9 mouse cellular contexts compared by ENCODE assay signal in the genomic region with DNA sequence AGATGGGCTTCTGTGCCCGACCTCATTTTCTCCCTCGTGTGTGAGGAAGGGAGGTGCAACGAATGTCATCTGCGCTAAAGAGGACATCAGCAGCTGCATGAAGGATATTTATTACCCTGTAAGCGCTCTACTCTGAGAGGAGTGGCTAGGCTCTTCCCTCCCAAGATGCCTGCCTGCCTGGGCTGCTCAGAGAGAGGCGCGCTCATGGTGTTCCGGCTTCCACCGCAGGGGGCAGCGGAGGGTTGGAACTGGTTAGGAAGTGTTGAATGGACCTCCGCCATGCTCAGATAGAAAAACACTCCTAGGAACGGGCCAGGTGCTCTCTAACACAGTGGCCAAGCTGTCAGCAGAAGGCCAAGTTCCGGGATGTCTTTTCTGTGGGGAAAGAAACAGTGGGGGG. TPM values are rescaled to one million over a fixed set of nuclear protein-coding genes. Genes with fewer than 3 reads are reported as not detected.
DNase-seq lines count a peak whose midpoint lies in the region; ATAC-seq and TF ChIP-seq lines count a peak whose summit lies in the region.
"Had no signal": no experiment of that assay in that cellular context is flagged by ENCODE, and none has a peak within 500 bp of the region (broad histone marks: within the 10 kb centered on the region; RNA-seq: fewer than 3 reads in every experiment).

No protein-coding gene starts in this region.

- TF ChIP-seq POLR2A in small intestine, adult 2 months (IDR thresholded peaks at IDR 0.05; ENCODE audit: low read depth, low read length): no peak

- ATAC-seq in forebrain, postnatal 0 days: peak; percentile 89
- ATAC-seq in hindbrain, embryonic 16.5 days: peak; percentile 88

- peak; percentile 77 for TF ChIP-seq CTCF in forebrain, postnatal 0 days (IDR thresholded peaks at IDR 0.05; ENCODE audit: low read depth)
- peak; percentile 55 for TF ChIP-seq CTCF in left cerebral cortex, adult 2 months (IDR thresholded peaks at IDR 0.05)
- TF ChIP-seq CTCF in small intestine, adult 2 months (IDR thresholded peaks at IDR 0.05; ENCODE audit: extremely low read depth, insufficient read length, insufficient replicate concordance, low read depth, low read length): peak; percentile 51; the same call in 1 of the 2 replicates

- no peaks in the 10 kb centered on the region for H3K4me1 ChIP-seq in forebrain, postnatal 0 days (ENCODE audit: insufficient read depth)
- peaks cover 2% of the 10 kb centered on the region for H3K4me1 ChIP-seq in hindbrain, embryonic 16.5 days (ENCODE audit: control insufficient read depth, insufficient read depth, low read depth, low read length)
- H3K4me1 ChIP-seq in megakaryocyte, embryonic 14.5 days: peaks cover 39% of the 10 kb centered on the region
- H3K4me1 ChIP-seq in small intestine, adult 2 months (ENCODE audit: control insufficient read depth, insufficient read depth, insufficient read length, low read length): no peaks in the 10 kb centered on the region
- H3K4me1 ChIP-seq: liver, embryonic 15.5 days had no signal

- H3K27ac ChIP-seq in forebrain, postnatal 0 days (ENCODE audit: low read depth, low read length): peak overlapping the region; percentile 83
- H3K27ac ChIP-seq in hindbrain, embryonic 16.5 days (ENCODE audit: low read depth, low read length): peak overlapping the region; percentile 51; the same call in 1 of the 2 replicates
- H3K27ac ChIP-seq in left cerebral cortex, adult 2 months: peak overlapping the region; percentile 20; the same call in 1 of the 2 replicates
- H3K27ac ChIP-seq in small intestine, adult 2 months (ENCODE audit: insufficient read depth, low read depth, low read length): no peak overlapping the region
- H3K27ac ChIP-seq: liver, embryonic 15.5 days had no signal

- H3K9ac ChIP-seq in forebrain, postnatal 0 days: peak overlapping the region; percentile 54
- peak overlapping the region; percentile 24 for H3K9ac ChIP-seq in hindbrain, embryonic 16.5 days (ENCODE audit: low read depth, low read length)
- H3K9ac ChIP-seq: liver, embryonic 15.5 days had no signal

- H3K4me3 ChIP-seq in forebrain, postnatal 0 days (ENCODE audit: low read depth, low read length): peak overlapping the region; percentile 32
- H3K4me3 ChIP-seq in hindbrain, embryonic 16.5 days (ENCODE audit: low read length): peak overlapping the region; percentile 20
- H3K4me3 ChIP-seq in left cerebral cortex, adult 2 months: no peak overlapping the region
- peak overlapping the region; percentile 33 for H3K4me3 ChIP-seq in megakaryocyte, embryonic 14.5 days (replicated peaks)
- H3K4me3 ChIP-seq in small intestine, adult 2 months (ENCODE audit: low read depth, low read length): 0 out of 2 replicates have a peak overlapping the region, but pooled peaks have one; percentile 4
- H3K4me3 ChIP-seq: liver, embryonic 15.5 days had no signal

- intact Hi-C loops in left cerebral cortex, adult 2 months (cut with DNase I): no loop called here

- no peaks in the 10 kb centered on the region for H3K27me3 ChIP-seq in forebrain, postnatal 0 days (ENCODE audit: insufficient read depth, low read length)
- H3K27me3 ChIP-seq in hindbrain, embryonic 16.5 days (replicated peaks; ENCODE audit: control insufficient read depth, insufficient read depth, low read length): no peaks in the 10 kb centered on the region
- H3K27me3 ChIP-seq in megakaryocyte, embryonic 14.5 days (replicated peaks): peaks cover 77% of the 10 kb centered on the region
- peaks cover 2% of the 10 kb centered on the region; the same call in 1 of the 2 replicates for H3K27me3 ChIP-seq in small intestine, adult 2 months (ENCODE audit: control insufficient read depth, insufficient read depth, low read length)

- peak; percentile 26 to 74 for DNase-seq in heart, adult 18-20 months
- DNase-seq in heart, adult 8-10 months (ENCODE audit: low spot score): no peak
- peak; percentile 87 for DNase-seq in cerebellum, adult 8-10 months
- peak; percentile 91 for DNase-seq in forebrain, postnatal 0 days
- peak; percentile 67 to 79 for DNase-seq in left cerebral cortex, adult 2 months (ENCODE audit: extremely low spot score in 1 of 2, low spot score in 2 of 2)

- H3K9me3 ChIP-seq in forebrain, postnatal 0 days (ENCODE audit: low read length): no peaks in the 10 kb centered on the region
- no peaks in the 10 kb centered on the region for H3K9me3 ChIP-seq in hindbrain, embryonic 16.5 days (ENCODE audit: control insufficient read depth, low read length)
- H3K9me3 ChIP-seq in megakaryocyte, embryonic 14.5 days: peaks cover 19% of the 10 kb centered on the region
- H3K9me3 ChIP-seq: liver, embryonic 15.5 days had no signal

- H3K4me2 ChIP-seq in forebrain, postnatal 0 days (ENCODE audit: low read depth): peak overlapping the region; percentile 54
- peak overlapping the region; percentile 53 for H3K4me2 ChIP-seq in hindbrain, embryonic 16.5 days (ENCODE audit: low read length)
- H3K4me2 ChIP-seq: liver, embryonic 15.5 days had no signal

- H3K36me3 ChIP-seq in forebrain, postnatal 0 days (ENCODE audit: insufficient read depth): no peaks in the 10 kb centered on the region
- no peaks in the 10 kb centered on the region for H3K36me3 ChIP-seq in hindbrain, embryonic 16.5 days (ENCODE audit: control insufficient read depth, insufficient read depth, low read length)
- no peaks in the 10 kb centered on the region for H3K36me3 ChIP-seq in megakaryocyte, embryonic 14.5 days (replicated peaks; ENCODE audit: low read length)
- H3K36me3 ChIP-seq in small intestine, adult 2 months (ENCODE audit: control insufficient read depth, insufficient read depth, low read length): no peaks in the 10 kb centered on the region
- H3K36me3 ChIP-seq: liver, embryonic 15.5 days had no signal

- WGBS in forebrain, postnatal 0 days: 7% methylated on average over 13 of the region's 13 CpGs
- 5% methylated on average over 13 of the region's 13 CpGs for WGBS in hindbrain, embryonic 16.5 days
- 4% methylated on average over 13 of the region's 13 CpGs for WGBS in small intestine, adult 2 months

RNA-seq across cellular contexts. Expression of gene Pla2g5, which starts 3.6 kb away (rescaled TPM):
- 10 to 100 TPM; 31.6 to 41.3 TPM for total RNA-seq in heart, adult 18-20 months (2021)
- 10 to 100 TPM; 32.9 to 44.0 (median 38.3) TPM for total RNA-seq in heart, adult 8-10 months (2022)
- total RNA-seq in forebrain, postnatal 0 days (2014; rRNA removed): 0.15 and 2.9 TPM in 2 replicates
- 1.1 and 1.5 TPM in 2 replicates for polyA plus RNA-seq in forebrain, postnatal 0 days (2015; fragmentation: Nextera tagmentation; extraction: Ambion mirVana)
- polyA plus RNA-seq in hindbrain, embryonic 16.5 days (2015; fragmentation: Nextera tagmentation; extraction: Ambion mirVana): 0.27 and 0.38 TPM in 2 replicates
- total RNA-seq in left cerebral cortex, adult 2 months (2021): 1 to 10 TPM; 4.5 to 4.7 TPM
- not detected in 2 replicates for polyA plus RNA-seq in megakaryocyte, embryonic 14.5 days (2012; ENCODE audit: insufficient read depth, low replicate concordance)
- polyA plus RNA-seq in small intestine, adult 2 months (2012; rRNA removed): 6.0 and 11.6 TPM in 2 replicates

RNA-seq across cellular contexts. Expression of gene Gm13030, which starts 14.0 kb away (rescaled TPM):
- total RNA-seq in heart, adult 18-20 months (2021): not detected
- total RNA-seq in heart, adult 8-10 months (2022): not detected
- total RNA-seq in forebrain, postnatal 0 days (2014; rRNA removed): not detected in 2 replicates
- not detected in 2 replicates for polyA plus RNA-seq in forebrain, postnatal 0 days (2015; fragmentation: Nextera tagmentation; extraction: Ambion mirVana)
- polyA plus RNA-seq in hindbrain, embryonic 16.5 days (2015; fragmentation: Nextera tagmentation; extraction: Ambion mirVana): not detected in 2 replicates
- not detected for total RNA-seq in left cerebral cortex, adult 2 months (2021)
- polyA plus RNA-seq in megakaryocyte, embryonic 14.5 days (2012; ENCODE audit: insufficient read depth, low replicate concordance): not detected in 2 replicates
- not detected in 2 replicates for polyA plus RNA-seq in small intestine, adult 2 months (2012; rRNA removed)
- polyA plus RNA-seq: liver, embryonic 15.5 days had no signal

RNA-seq across cellular contexts. Expression of gene Pla2g2e, which starts 18.0 kb away (rescaled TPM):
- under 1 TPM in 1 of 2 experiments, not detected in 1; 0.69 TPM for total RNA-seq in heart, adult 18-20 months (2021)
- total RNA-seq in heart, adult 8-10 months (2022): 1 to 10 TPM in 1 of 4 experiments, not detected in 3; 2.0 TPM
- total RNA-seq in forebrain, postnatal 0 days (2014; rRNA removed): not detected in 2 replicates
- polyA plus RNA-seq in forebrain, postnatal 0 days (2015; fragmentation: Nextera tagmentation; extraction: Ambion mirVana): not detected in 2 replicates
- not detected in 2 replicates for polyA plus RNA-seq in hindbrain, embryonic 16.5 days (2015; fragmentation: Nextera tagmentation; extraction: Ambion mirVana)
- not detected for total RNA-seq in left cerebral cortex, adult 2 months (2021)
- polyA plus RNA-seq in megakaryocyte, embryonic 14.5 days (2012; ENCODE audit: insufficient read depth, low replicate concordance): 0.82 TPM in 1 of 2 replicates, not detected in the other
- 0.16 and 0.67 TPM in 2 replicates for polyA plus RNA-seq in small intestine, adult 2 months (2012; rRNA removed)
- polyA plus RNA-seq: liver, embryonic 15.5 days had no signal

RNA-seq across cellular contexts. Expression of gene Otud3, which starts 54.0 kb away (rescaled TPM):
- 10 to 100 TPM in 1 of 2 experiments, 1 to 10 TPM in 1; 9.6 to 11.5 TPM for total RNA-seq in heart, adult 18-20 months (2021)
- 10 to 100 TPM in 1 of 4 experiments, 1 to 10 TPM in 3; 9.6 to 14.6 (median 9.9) TPM for total RNA-seq in heart, adult 8-10 months (2022)
- total RNA-seq in forebrain, postnatal 0 days (2014; rRNA removed): 10.5 and 13.1 TPM in 2 replicates
- polyA plus RNA-seq in forebrain, postnatal 0 days (2015; fragmentation: Nextera tagmentation; extraction: Ambion mirVana): 2.6 and 2.8 TPM in 2 replicates
- 2.4 and 3.1 TPM in 2 replicates for polyA plus RNA-seq in hindbrain, embryonic 16.5 days (2015; fragmentation: Nextera tagmentation; extraction: Ambion mirVana)
- 10 to 100 TPM; 20.3 to 20.4 TPM for total RNA-seq in left cerebral cortex, adult 2 months (2021)
- 1.4 and 1.7 TPM in 2 replicates for polyA plus RNA-seq in megakaryocyte, embryonic 14.5 days (2012; ENCODE audit: insufficient read depth, low replicate concordance)
- polyA plus RNA-seq in small intestine, adult 2 months (2012; rRNA removed): 7.4 and 10.3 TPM in 2 replicates
